Mouse (Mus musculus): ENCODE measurements around the gene Specc1.

The Specc1 gene

DNA sequence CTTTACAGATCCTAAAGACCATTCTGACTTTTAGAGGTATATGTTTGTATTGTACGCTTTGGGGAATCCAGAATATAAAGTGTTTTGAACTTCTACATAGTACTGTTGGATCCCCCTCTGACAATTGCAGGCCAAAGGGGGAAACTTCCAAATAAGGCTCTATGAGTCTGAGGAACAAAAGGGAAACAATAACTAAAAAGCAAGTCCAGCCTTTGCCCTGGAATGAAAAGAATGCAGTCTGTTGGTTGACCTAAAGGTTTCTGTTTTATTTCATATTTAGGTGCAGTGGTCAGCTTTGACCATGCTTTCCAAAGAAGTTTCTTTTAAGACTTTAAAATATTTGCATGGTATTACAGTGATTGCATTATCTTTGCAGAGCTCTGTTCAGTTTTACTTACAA lies 130.5 kb downstream of the Specc1 start:
- ATAC-seq (ENCODE audit: low TSS enrichment): no peak

- ATAC-seq (ENCODE audit: low TSS enrichment): no peak
Measured at GRCm38 (mm10) chr11:62088651-62089050, 132.1 kb downstream of the Specc1 start.

DNA sequence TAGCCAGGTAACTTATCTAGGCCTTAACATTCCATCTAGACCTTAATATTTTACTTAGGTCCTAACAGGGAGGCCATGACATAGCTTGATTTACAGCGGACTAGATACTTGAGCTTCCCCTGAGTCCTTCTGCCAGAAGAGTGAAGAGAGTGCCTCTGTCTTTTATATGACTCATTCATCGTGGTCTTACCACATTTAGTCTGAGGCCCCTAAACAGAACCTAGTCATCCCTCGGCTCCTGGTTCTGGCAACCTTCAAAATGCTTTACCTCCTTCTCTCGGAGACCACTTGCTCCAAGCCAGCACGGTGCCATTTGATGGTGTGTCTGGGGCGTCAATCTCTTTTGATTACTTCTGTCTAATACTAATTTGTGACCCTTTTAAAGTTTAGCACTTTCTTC lies 133.8 kb downstream of the Specc1 start:
- ATAC-seq (ENCODE audit: low TSS enrichment): no peak

- no peak for ATAC-seq (ENCODE audit: low TSS enrichment)
Measured at GRCm38 (mm10) chr11:62103380-62103911, 146.9 kb downstream of the Specc1 start.

- ATAC-seq (ENCODE audit: low TSS enrichment): peak; percentile 96
Measured at GRCm38 (mm10) chr11:62106401-62106871, 149.9 kb downstream of the Specc1 start.

- ATAC-seq (ENCODE audit: low TSS enrichment): no peak
Measured at GRCm38 (mm10) chr11:62107272-62107836, 150.8 kb downstream of the Specc1 start.

- no peak for ATAC-seq (ENCODE audit: low TSS enrichment)
Measured at GRCm38 (mm10) chr11:62118561-62118960, 162.0 kb downstream of the Specc1 start.

- no peak for ATAC-seq (ENCODE audit: low TSS enrichment)
Measured at GRCm38 (mm10) chr11:62119871-62120270, 163.3 kb downstream of the Specc1 start.

DNA sequence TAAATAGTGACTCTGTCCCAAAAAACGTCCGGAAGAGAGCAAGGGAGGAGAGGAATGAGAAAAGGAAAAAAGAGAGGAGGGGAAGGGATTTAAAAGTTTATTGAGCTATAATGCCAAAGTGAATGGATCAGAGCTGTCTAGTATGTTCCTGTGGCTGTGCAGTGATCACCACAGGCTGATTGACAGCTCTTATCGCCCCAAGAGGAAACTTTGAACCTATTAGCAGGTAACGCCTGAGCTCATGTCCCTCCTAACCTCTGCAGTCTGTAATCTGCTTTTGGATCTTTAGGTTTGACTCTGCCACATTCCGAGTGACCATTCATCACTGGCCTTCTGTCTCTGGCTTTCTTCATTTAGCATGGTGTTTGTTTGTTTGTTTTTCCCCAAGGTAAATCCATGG lies 164.8 kb downstream of the Specc1 start:
- no peak for ATAC-seq (ENCODE audit: low TSS enrichment)

GRCm38 (mm10) chr11:62127692-62128091 lies 171.1 kb downstream of the Specc1 start:
- ATAC-seq (ENCODE audit: low TSS enrichment): peak; percentile 89

DNA sequence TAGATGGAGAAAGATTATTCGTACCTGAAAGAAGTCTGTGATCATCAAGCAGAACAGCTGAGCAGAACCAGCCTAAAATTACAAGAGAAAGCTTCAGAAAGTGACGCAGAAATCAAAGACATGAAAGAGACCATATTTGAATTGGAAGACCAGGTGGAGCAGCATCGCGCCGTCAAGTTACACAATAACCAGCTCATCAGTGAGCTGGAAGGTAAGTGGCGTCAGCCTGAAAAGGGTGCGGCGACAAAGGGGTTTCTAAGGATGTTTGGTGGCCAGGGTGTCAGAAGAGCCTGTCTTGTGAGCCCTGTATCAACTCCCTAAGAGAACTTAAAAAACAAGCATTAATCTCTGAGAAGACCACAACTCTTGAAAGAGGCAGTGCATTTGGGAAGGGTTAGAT lies 171.6 kb downstream of the Specc1 start:
- no peak for ATAC-seq (ENCODE audit: low TSS enrichment)

DNA sequence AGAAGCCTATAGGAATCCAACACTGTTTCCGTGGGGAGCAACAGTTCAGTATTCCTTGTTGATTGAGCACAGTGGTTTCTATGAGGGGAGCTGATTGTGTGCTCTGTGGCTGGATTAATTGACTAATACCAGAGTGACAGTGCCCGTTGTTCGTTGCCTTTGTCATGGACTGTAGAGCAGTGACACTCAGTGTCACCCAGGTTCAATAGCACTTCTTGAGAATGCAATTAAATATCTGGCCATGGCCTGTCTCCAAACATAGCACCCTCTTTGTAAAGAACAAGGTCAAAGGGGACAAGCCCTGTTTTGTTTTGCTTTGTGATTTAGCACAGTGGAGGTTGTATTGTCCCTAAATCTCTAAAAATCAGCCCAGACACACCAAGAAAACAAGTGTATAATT lies 173.6 kb downstream of the Specc1 start:
- ATAC-seq (ENCODE audit: low TSS enrichment): no peak

- no peak for ATAC-seq (ENCODE audit: low TSS enrichment)
Measured at GRCm38 (mm10) chr11:62130685-62131295, 174.2 kb downstream of the Specc1 start.

GRCm38 (mm10) chr11:62131601-62132000 lies 175.0 kb downstream of the Specc1 start:
- no peak for ATAC-seq (ENCODE audit: low TSS enrichment)

DNA sequence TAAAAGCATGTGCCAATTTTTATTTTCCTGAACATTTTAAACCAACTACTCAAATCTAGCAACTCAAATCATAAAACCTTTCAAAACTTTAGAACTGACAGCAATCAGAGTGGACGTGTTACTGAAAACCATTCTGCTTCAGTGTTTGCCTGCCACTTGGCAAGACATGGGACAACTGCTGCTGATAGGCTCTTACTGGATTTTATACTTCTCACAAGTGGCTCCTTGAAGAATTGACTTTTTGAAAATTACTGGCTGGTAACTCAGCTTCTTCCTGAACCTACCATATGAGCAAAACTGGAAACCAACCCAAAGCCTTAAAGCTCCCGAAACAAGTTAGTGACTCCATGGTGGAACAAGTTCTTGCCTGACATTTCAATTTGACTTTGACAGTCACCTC lies 177.6 kb downstream of the Specc1 start:
- no peak for ATAC-seq (ENCODE audit: low TSS enrichment)

DNA sequence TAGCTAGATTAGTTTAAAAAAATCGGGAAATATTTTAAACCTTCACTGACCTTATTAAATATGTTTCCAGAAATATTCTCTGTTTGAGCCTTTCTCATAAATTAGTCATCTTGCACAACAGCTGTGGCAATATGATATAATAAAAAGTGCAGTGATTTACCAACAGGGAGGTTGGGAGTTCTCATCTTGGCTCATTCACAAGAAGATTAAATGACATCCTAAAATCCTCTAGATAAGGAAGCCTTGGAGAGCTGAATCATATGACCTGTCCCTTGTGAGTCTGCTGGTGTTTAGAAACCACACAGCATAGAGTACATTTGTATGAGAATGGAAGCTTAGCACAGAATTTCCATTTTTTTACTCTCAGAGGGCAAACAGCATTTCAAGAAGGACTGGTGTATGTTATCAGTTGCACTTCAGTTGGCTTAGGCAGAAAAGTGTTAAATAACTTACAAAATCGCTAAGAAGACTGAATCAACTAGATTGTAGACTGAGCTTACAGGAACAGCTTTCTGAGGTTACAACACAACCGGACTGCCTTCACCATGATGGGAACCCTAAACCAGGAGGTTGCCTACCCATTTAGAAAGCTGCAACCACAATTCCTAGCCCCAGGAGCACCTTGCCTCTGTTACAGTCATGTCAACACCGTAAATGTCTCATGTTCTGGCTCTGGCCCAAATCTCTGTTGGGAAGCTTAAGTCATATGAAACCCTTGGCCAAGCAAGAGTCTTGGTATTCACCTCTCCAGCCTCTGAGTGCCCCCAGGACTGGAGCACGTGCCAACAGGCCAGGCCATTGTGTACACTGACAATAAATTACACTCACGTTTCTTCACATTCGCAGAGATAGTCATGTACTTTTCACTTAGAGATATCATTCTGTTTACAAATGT lies 188.9 kb downstream of the Specc1 start:
- ATAC-seq (ENCODE audit: low TSS enrichment): no peak

GRCm38 (mm10) chr11:62146661-62147060 lies 190.1 kb downstream of the Specc1 start:
- ATAC-seq (ENCODE audit: low TSS enrichment): no peak

DNA sequence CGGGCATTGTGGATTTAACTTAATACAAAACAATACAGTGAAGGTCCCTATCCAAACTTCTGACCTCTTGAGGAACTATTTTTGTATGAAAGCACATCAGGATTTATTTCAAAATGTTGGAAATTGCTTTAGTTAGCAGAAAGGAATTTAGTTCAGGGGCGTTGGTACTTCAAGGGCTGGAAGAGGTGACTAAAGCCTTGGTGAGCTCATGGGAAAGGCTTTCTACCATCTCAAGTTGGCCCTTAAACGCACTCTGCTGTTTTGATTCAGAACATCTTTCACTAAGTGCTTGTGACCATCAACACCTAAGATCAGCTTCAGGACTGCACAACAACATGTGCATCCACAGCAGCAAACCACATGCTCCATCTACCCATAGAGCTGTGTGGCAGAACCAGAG lies 191.5 kb downstream of the Specc1 start:
- no peak for ATAC-seq (ENCODE audit: low TSS enrichment)

GRCm38 (mm10) chr11:62148449-62148848 lies 191.9 kb downstream of the Specc1 start:
- no peak for ATAC-seq (ENCODE audit: low TSS enrichment)

GRCm38 (mm10) chr11:62153057-62153456 lies 196.5 kb downstream of the Specc1 start:
- ATAC-seq (ENCODE audit: low TSS enrichment): no peak

- ATAC-seq (ENCODE audit: low TSS enrichment): no peak
Measured at GRCm38 (mm10) chr11:62159803-62160202, 203.2 kb downstream of the Specc1 start.

GRCm38 (mm10) chr11:62161450-62161849 lies 204.9 kb downstream of the Specc1 start:
- ATAC-seq (ENCODE audit: low TSS enrichment): no peak

DNA sequence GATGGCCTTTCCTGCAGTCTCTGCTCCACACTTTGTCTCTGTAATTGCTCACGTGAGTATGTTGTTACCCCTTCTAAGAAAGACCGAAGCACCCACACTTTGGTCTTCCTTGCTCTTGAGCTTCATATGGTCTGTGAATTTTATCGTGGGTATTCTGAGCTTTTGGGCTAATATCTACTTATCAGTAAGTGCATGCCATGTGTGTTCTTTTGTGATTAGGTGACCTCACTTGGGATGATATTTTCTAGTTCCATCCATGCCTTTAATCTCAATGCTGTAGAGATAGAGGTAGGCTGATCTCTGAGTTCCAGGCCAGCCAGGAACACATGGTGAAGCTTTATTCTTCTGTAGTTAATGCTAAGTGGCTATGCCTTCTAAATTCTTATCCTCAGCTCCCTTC lies 207.8 kb downstream of the Specc1 start:
- ATAC-seq (ENCODE audit: low TSS enrichment): no peak
